Mouse (Mus musculus) small intestine, adult 2 months (tissue): Measurements from ENCODE around the gene Card19. TPM values are rescaled to one million over a fixed set of nuclear protein-coding genes. Genes with fewer than 3 reads are reported as not detected.

Source experiments
- H3K27ac ChIP-seq: fragments of 200-500 bp; 2 replicates; pipeline ENCODE4 v1.5.1; 2012; ENCODE audit warnings: low read depth, low read length, control low read depth, inconsistent platforms; ENCODE audit not compliant: insufficient read depth
- H3K27me3 ChIP-seq: fragments of 200-500 bp; 2 replicates; pipeline ENCODE4 v1.6.1; 2012; ENCODE audit warnings: mild to moderate bottlenecking, moderate library complexity, low read length, inconsistent platforms; ENCODE audit not compliant: control insufficient read depth, insufficient read depth
- H3K36me3 ChIP-seq: fragments of 200-500 bp; 2 replicates; pipeline ENCODE4 v1.6.1; 2012; ENCODE audit warnings: mild to moderate bottlenecking, low read length, control low read depth, inconsistent platforms; ENCODE audit not compliant: control insufficient read depth, insufficient read depth
- H3K4me1 ChIP-seq: fragments of 200-500 bp; 2 replicates; pipeline ENCODE4 v1.6.1; 2012; ENCODE audit warnings: low read length, inconsistent platforms, mixed read lengths; ENCODE audit not compliant: control insufficient read depth, insufficient read depth, insufficient read length
- H3K4me3 ChIP-seq: fragments of 200-500 bp; 2 replicates; pipeline ENCODE4 v1.5.1; 2012; ENCODE audit warnings: low read depth, mild to moderate bottlenecking, control low read depth, inconsistent platforms, low read length, moderate library complexity
- CTCF ChIP-seq: fragments of 200-500 bp; IDR thresholded peaks from 2 replicates; pipeline ENCODE4 v1.5.1; 2012; ENCODE audit warnings: low read depth, mild to moderate bottlenecking, control low read depth, inconsistent platforms, low read length, moderate library complexity, mixed read lengths; ENCODE audit not compliant: insufficient replicate concordance, insufficient read length; ENCODE audit errors: extremely low read depth
- POLR2A ChIP-seq: fragments of 200-500 bp; IDR thresholded peaks from 2 replicates; pipeline ENCODE4 v1.6.1; 2012; ENCODE audit warnings: low read depth, mild to moderate bottlenecking, control low read depth, inconsistent platforms, low read length, moderate library complexity
- WGBS: fragments of 180-500 bp; shearing (Covaris S2); methylation state at CpG from one replicate; pipeline ENCODE4 v1.1.7; 2018; 5-methylcytosine and 5-hydroxymethylcytosine counted together
- polyA plus RNA-seq: library from polyadenylated mRNA; depleted of rRNA; stranded (reverse); fragments of >200 nt; gene quantifications from 2 replicates; pipeline ENCODE4 v1.2.3, GENCODE M21; 2012; rRNA removed

The Card19 gene
- 107 and 237 TPM in 2 replicates for polyA plus RNA-seq

- WGBS: 1% methylated on average over 78 of the region's 78 CpGs
- no peaks in the 10 kb centered on the region for H3K27me3 ChIP-seq
- H3K27ac ChIP-seq: peak within 1 kb of the TSS; percentile 82
- H3K4me1 ChIP-seq: peaks cover 14% of the 10 kb centered on the region
- peak within 1 kb of the TSS; percentile 86 for H3K4me3 ChIP-seq
- no peaks in the 10 kb centered on the region for H3K36me3 ChIP-seq
- TF ChIP-seq CTCF: no peak
- peak; percentile 97 for TF ChIP-seq POLR2A
Measured at GRCm38 (mm10) chr13:49215504-49216219, at the start of gene Card19. Gene Card19 (minus strand): TSS chr13:49216037.

- 65% methylated on average over 15 of the region's 15 CpGs for WGBS
- Histone ChIP-seq H3K27me3 (no peaks in the 10 kb centered on the region), H3K4me3 (no peak overlapping the region), H3K36me3 (no peaks in the 10 kb centered on the region), H3K27ac (no peak overlapping the region), H3K4me1 (no peaks in the 10 kb centered on the region)
- no peak for TF ChIP-seq CTCF
- TF ChIP-seq POLR2A: no peak
Measured at GRCm38 (mm10) chr13:49260036-49260722, 44.3 kb upstream of the Card19 start.

- TF ChIP-seq POLR2A (no peak), CTCF (no peak)
- no peaks in the 10 kb centered on the region for H3K4me1 ChIP-seq
- no peak overlapping the region for H3K4me3 ChIP-seq
- WGBS: 65% methylated on average over 3 of the region's 3 CpGs
- H3K27me3 ChIP-seq: no peaks in the 10 kb centered on the region
- no peaks in the 10 kb centered on the region for H3K36me3 ChIP-seq
- H3K27ac ChIP-seq: no peak overlapping the region
Measured at GRCm38 (mm10) chr13:49257819-49258313, 42.0 kb upstream of the Card19 start.

- H3K4me3 ChIP-seq: no peak overlapping the region
- H3K4me1 ChIP-seq: peaks cover 10% of the 10 kb centered on the region
- TF ChIP-seq CTCF: no peak
- no peak for TF ChIP-seq POLR2A
- H3K36me3 ChIP-seq: no peaks in the 10 kb centered on the region
- no peaks in the 10 kb centered on the region for H3K27me3 ChIP-seq
- H3K27ac ChIP-seq: no peak overlapping the region
- 84% methylated on average over 13 of the region's 13 CpGs for WGBS
Measured at GRCm38 (mm10) chr13:49252746-49253145, 36.9 kb upstream of the Card19 start.

GRCm38 (mm10) chr13:49252113-49252512, 36.3 kb upstream of the Card19 start:
- TF ChIP-seq CTCF (no peak), POLR2A (no peak)
- H3K4me1 ChIP-seq: peaks cover 12% of the 10 kb centered on the region
- H3K27ac ChIP-seq: no peak overlapping the region
- H3K27me3 ChIP-seq: no peaks in the 10 kb centered on the region
- no peak overlapping the region for H3K4me3 ChIP-seq
- H3K36me3 ChIP-seq: no peaks in the 10 kb centered on the region
- 51% methylated on average over 2 of the region's 2 CpGs for WGBS

GRCm38 (mm10) chr13:49250716-49251517, 35.1 kb upstream of the Card19 start:
- Histone ChIP-seq H3K27me3 (no peaks in the 10 kb centered on the region), H3K27ac (no peak overlapping the region), H3K4me3 (no peak overlapping the region), H3K36me3 (no peaks in the 10 kb centered on the region), H3K4me1 (peaks cover 12% of the 10 kb centered on the region)
- TF ChIP-seq POLR2A: no peak
- TF ChIP-seq CTCF: no peak
- WGBS: 71% methylated on average over 4 of the region's 4 CpGs
